Comparison of ENCODE assay signal across 10 mouse cellular contexts in the genomic region with DNA sequence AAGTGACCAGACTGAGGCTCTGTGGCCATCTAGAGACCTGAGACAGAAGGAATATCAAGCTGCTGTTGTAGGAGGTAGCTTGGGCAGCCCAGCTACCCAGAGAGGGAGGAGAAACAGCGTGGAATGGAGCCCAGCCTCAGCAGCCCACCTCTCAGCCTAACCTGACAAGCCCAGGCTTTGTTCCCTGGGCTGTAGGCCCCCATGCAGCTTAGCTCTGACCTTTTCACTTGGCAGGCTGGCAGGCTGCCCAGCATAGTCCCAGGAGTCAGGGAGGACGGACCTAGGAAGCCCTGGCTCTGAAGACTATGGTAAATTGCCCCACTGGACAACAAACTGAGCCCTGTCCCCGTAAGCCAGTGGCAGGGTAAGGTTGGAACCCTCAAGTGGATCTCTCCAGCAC.
DNase-seq lines count a peak whose midpoint lies in the region; ATAC-seq and TF ChIP-seq lines count a peak whose summit lies in the region.
"Had no signal": no experiment of that assay in that cellular context is flagged by ENCODE, and none has a peak within 500 bp of the region (broad histone marks: within the 10 kb centered on the region; RNA-seq: fewer than 3 reads in every experiment).

No protein-coding gene starts in this region.

- H3K4me3 ChIP-seq in heart, embryonic 11.5 days (ENCODE audit: low read depth, low read length), result no peak overlapping the region
- H3K4me3 ChIP-seq in hindbrain, postnatal 0 days (ENCODE audit: low read length), result no peak overlapping the region
- H3K4me3 ChIP-seq in limb, embryonic 14.5 days (replicated peaks; ENCODE audit: low read length), result no peak overlapping the region

- intact Hi-C loops in heart, postnatal 10 days (cut with DNase I), result no loop called here

- no peak for ATAC-seq in heart, embryonic 11.5 days (replicated peaks; ENCODE audit: insufficient number of reproducible peaks, low FRiP score, low TSS enrichment)
- ATAC-seq in hindbrain, postnatal 0 days, result peak; percentile 45; the same call in 1 of the 2 replicates
- ATAC-seq in limb, embryonic 14.5 days (ENCODE audit: low FRiP score, low read depth), result no peak

- no peak overlapping the region for H3K4me2 ChIP-seq in heart, embryonic 11.5 days
- H3K4me2 ChIP-seq in hindbrain, postnatal 0 days (ENCODE audit: low read depth, low read length), result no peak overlapping the region
- no peak overlapping the region for H3K4me2 ChIP-seq in limb, embryonic 14.5 days (replicated peaks; ENCODE audit: low read depth, low read length, severe bottlenecking)

- no peak for TF ChIP-seq POLR2A in limb, embryonic 14.5 days (IDR thresholded peaks at IDR 0.05; ENCODE audit: borderline replicate concordance, extremely low read depth, insufficient read depth, insufficient read length)

- 44% methylated on average over 3 of the region's 3 CpGs for WGBS in heart, embryonic 11.5 days (ENCODE audit: insufficient replicate concordance)
- WGBS in hindbrain, postnatal 0 days, result 22% methylated on average over 3 of the region's 3 CpGs
- WGBS in limb, embryonic 14.5 days, result 24% methylated on average over 3 of the region's 3 CpGs

- no peaks in the 10 kb centered on the region for H3K9me3 ChIP-seq in heart, embryonic 11.5 days (replicated peaks; ENCODE audit: control insufficient read depth, low read length)
- no peaks in the 10 kb centered on the region for H3K9me3 ChIP-seq in hindbrain, postnatal 0 days (ENCODE audit: low read length)
- H3K9me3 ChIP-seq in limb, embryonic 14.5 days (ENCODE audit: control insufficient read depth, low read length), result no peaks in the 10 kb centered on the region

- no peak for TF ChIP-seq CTCF in hindbrain, postnatal 0 days (IDR thresholded peaks at IDR 0.05; ENCODE audit: low read depth)

- no peaks in the 10 kb centered on the region for H3K36me3 ChIP-seq in heart, embryonic 11.5 days (ENCODE audit: control insufficient read depth, insufficient read depth, low read length)
- no peaks in the 10 kb centered on the region for H3K36me3 ChIP-seq in hindbrain, postnatal 0 days (ENCODE audit: insufficient read depth, low read length)
- H3K36me3 ChIP-seq in limb, embryonic 14.5 days (ENCODE audit: control insufficient read depth, insufficient read depth, low read length), result no peaks in the 10 kb centered on the region

- no peaks in the 10 kb centered on the region for H3K27me3 ChIP-seq in heart, embryonic 11.5 days (ENCODE audit: control insufficient read depth, insufficient read depth, low read length)
- H3K27me3 ChIP-seq in hindbrain, postnatal 0 days (ENCODE audit: insufficient read depth, low read length), result no peaks in the 10 kb centered on the region
- H3K27me3 ChIP-seq in limb, embryonic 14.5 days (ENCODE audit: control insufficient read depth, insufficient read depth, low read length), result no peaks in the 10 kb centered on the region

- peaks cover 6% of the 10 kb centered on the region; the same call in 1 of the 2 replicates for H3K4me1 ChIP-seq in heart, embryonic 11.5 days (ENCODE audit: control insufficient read depth, insufficient read depth, low read length)
- no peaks in the 10 kb centered on the region for H3K4me1 ChIP-seq in hindbrain, postnatal 0 days (ENCODE audit: insufficient read depth, low read length)
- H3K4me1 ChIP-seq in limb, embryonic 14.5 days (ENCODE audit: control insufficient read depth, insufficient read depth, low read length), result peaks cover 10% of the 10 kb centered on the region

- H3K27ac ChIP-seq in heart, embryonic 11.5 days (ENCODE audit: low read depth, low read length), result no peak overlapping the region; the same call in 1 of the 2 replicates
- H3K27ac ChIP-seq in hindbrain, postnatal 0 days, result peak overlapping the region; percentile 20; the same call in 1 of the 2 replicates
- H3K27ac ChIP-seq in limb, embryonic 14.5 days (replicated peaks; ENCODE audit: low read depth, low read length), result peak overlapping the region; percentile 13; the same call in 1 of the 2 replicates

- DNase-seq in heart, postnatal 10 days, result peak; percentile 34 to 45
- peak; percentile 53 for DNase-seq in adrenal gland, adult 8-10 months
- peak; percentile 34 for DNase-seq in hindbrain, postnatal 0 days (ENCODE audit: low spot score)
- DNase-seq in limb, embryonic 14.5 days (ENCODE audit: low spot score), result peak; percentile 13
- no peak for DNase-seq in layer of hippocampus, postnatal 14 days (ENCODE audit: low spot score in 2 of 2)
- no peak for DNase-seq in Muller cell, postnatal 12 days (ENCODE audit: inconsistent ontology term)
- DNase-seq in embryo, embryonic 10.5 days (ENCODE audit: low spot score), result no peak
- DNase-seq: embryo, embryonic 11 days; gastrocnemius, postnatal 25 days had no signal

- no peak overlapping the region for H3K9ac ChIP-seq in heart, embryonic 11.5 days (ENCODE audit: low read depth, low read length)
- H3K9ac ChIP-seq in hindbrain, postnatal 0 days (replicated peaks; ENCODE audit: low read length), result no peak overlapping the region
- 0 out of 2 replicates have a peak overlapping the region, but pooled peaks have one; percentile 4 for H3K9ac ChIP-seq in limb, embryonic 14.5 days (ENCODE audit: low read depth, low read length, severe bottlenecking)

Comparison
In these comparisons a context has a peak if more than half of its experiments do, and no peak if none do; other contexts are left out.
1. DNase-seq: peak in heart, postnatal 10 days (2 of 2), adrenal gland, adult 8-10 months (single experiment), hindbrain, postnatal 0 days (single experiment) and limb, embryonic 14.5 days (single experiment); none in layer of hippocampus, postnatal 14 days (0 of 2), Muller cell, postnatal 12 days (single experiment) and embryo, embryonic 10.5 days (single experiment).